Mouse (Mus musculus) liver, postnatal 0 days (tissue): ENCODE data around the gene Osbpl7.

ENCODE experiments used
- CTCF ChIP-seq: sonication (generic); IDR thresholded peaks from 2 replicates; pipeline ENCODE4 v1.5.1; 2016; ENCODE audit warnings: antibody characterized with exemption, low read depth
- EP300 ChIP-seq: IDR thresholded peaks from 2 replicates; pipeline ENCODE4 v1.6.1; 2016; ENCODE audit warnings: antibody characterized with exemption, low read depth, mild to moderate bottlenecking

DNA sequence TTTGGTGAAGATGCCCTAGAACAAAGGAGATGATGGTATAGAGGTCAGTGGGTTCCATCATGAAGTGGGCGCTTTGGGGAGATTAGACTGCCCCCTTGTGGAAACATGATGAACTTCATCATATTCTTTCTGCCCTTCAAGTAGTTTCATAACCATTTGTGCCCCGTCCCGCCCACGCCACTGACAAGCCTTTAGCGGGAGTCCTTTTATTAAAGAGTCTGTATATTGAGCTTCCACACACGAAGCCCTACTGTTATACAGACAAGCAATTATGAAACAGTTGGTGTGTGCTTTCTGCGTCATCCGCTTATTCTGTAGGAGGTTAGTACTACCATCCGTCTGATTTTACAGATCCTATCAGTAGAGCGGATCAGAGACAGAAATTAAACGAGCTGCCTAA is 32.5 kb downstream of the Osbpl7 start:
- TF ChIP-seq CTCF (peak; percentile 72), EP300 (no peak)
